Mouse (Mus musculus) hindlimb bud, embryonic 11.5 days (tissue): ENCODE data around the gene Ppp1r3d.

Experiments used
- DNase-seq: peaks from one replicate; pipeline ENCODE4 v3.0.0-alpha.2; 2012; ENCODE audit warnings: low read depth, low spot score; ENCODE audit errors: extremely low spot score

Ppp1r3d gene

GRCm38 (mm10) chr2:178414261-178415149, at the start of gene Ppp1r3d, which contains the start of gene Fam217b:
Gene Ppp1r3d (minus strand): TSS chr2:178414472.
Gene Fam217b (plus strand): TSS chr2:178414524.
- DNase-seq = no peak

GRCm38 (mm10) chr2:178460353-178460752, 46.1 kb upstream of the Ppp1r3d start:
- no peak for DNase-seq

- no peak for DNase-seq
These were observed 43.1 kb upstream of the Ppp1r3d start for GRCm38 (mm10) chr2:178457414-178457813.

GRCm38 (mm10) chr2:178454664-178455516, 40.6 kb upstream of the Ppp1r3d start:
- DNase-seq = peak; percentile 58

GRCm38 (mm10) chr2:178450961-178451360, 36.7 kb upstream of the Ppp1r3d start:
- DNase-seq = no peak

GRCm38 (mm10) chr2:178450236-178450635, 36.0 kb upstream of the Ppp1r3d start:
- DNase-seq = no peak

DNA sequence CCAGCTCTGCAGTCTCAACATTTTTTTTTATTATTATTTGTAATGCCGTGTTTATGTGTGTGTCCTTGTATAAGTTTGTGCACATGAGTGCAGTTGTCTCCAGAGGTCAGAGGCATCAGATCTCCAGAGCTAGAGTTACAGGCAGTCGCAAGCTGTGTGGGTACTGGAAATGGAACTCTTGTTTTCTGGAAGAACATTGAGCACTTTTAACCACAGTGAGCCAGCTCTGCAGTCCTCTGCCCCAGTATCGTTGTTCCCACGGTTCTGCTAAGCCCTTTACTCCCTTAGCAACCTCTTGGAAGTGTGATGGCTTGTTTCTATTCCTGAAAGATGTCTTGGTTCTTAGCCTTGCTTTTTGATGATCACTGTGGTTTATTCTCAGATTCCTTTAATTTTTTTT, 35.1 kb upstream of the Ppp1r3d start:
- DNase-seq = no peak

DNA sequence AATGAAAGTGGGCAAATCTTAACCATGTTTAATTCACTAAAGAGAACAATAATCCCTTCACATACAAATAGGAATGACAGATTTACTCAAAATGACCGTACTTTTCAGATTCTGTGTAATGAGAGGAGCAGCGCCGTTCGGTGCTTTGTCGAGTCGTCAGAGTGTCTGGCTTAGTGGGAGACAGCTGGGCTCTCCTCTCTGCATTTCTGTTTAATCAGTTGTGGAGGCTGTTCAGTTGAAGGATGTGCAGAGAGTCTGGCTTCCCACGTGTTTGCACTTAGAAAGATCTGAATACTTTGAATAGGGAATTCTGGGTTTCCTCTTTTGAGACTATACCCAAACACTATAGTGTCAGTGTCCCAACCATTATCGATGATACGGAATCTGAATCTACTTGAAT, 23.0 kb upstream of the Ppp1r3d start:
- DNase-seq = no peak

DNA sequence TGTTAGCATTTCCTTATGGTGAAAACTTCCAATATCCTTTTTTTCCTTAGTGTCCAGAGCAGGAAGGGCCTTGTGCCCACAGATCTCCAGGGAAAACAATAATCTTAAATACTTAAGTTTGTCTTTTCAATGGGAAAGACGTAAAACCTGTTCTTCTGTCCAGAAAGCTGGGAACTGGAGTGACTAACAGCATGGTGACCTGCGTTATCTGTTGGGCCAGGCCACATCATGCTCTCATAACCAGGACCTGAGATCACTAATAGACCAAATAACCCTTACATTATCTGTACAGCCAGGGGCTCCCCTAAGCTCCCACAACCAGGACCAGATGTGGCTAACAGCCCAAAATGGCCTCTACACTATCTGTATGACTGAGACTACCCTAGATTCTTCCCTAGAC, 19.6 kb upstream of the Ppp1r3d start:
- DNase-seq = no peak

DNA sequence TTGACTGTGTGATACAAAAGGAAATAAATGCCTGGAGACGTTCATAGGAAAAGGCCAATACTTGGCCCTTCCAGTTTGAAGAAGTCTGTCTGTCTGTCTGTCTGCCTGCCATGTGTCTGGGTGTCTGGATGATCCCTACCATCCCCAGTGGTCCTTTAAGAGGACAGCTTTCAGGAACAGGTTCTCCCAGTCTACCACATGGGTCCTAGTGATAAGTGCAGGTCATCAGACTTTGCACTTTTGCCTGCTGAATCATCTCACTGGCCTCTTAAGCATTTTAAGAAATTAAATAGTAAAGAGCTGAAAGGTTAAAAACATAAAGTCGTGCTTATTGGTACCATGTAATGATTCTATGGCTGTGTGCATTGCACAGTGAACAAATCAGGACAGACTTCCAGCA, 19.2 kb upstream of the Ppp1r3d start:
- no peak for DNase-seq

DNA sequence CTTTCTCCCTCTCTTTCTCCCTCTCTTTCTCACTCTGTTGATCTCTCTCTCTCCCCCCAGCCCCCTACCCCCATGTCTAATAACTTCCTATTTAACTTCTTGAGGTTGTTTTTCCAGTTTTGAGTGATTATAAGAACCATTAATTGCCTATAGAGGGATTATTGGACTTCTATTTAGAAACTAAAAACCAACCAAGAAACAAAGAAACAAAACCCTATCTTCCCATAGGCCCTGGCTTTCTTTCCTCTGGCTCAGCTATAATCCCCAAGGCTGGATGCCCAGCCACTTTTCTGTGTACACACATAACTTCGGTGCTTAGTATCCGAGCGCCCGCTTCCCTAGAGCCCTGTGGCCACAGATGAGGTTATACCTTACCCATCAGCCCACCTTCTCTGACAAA, 16.0 kb upstream of the Ppp1r3d start, which contains the start of gene Cdh26:
Cdh26 (plus strand) TSS at position 301 of the 400 bp plus-strand sequence.
- DNase-seq = no peak

GRCm38 (mm10) chr2:178429426-178429825, 15.2 kb upstream of the Ppp1r3d start:
- DNase-seq = no peak

GRCm38 (mm10) chr2:178428676-178429075, 14.4 kb upstream of the Ppp1r3d start:
- no peak for DNase-seq

DNA sequence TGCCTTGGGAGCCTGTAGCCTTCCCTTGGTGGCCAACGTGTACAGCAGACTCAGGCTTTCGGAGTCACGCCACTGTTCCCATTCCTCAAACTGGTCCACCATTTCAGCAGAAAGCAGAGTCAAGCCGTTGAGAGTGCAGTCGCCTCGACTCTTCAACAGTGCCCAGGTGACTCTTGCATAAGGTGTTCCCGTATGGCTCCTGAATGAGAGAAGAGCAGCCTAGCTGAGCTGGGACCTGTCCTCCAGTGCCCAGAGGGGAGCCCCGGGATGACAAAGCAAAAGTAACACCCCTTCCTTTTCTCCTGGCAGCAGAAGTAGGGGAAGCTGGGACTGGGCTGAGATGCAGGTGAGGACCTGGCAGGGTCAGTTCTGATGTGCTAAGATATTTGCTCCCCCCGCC, 13.9 kb upstream of the Ppp1r3d start:
- DNase-seq = no peak

DNA sequence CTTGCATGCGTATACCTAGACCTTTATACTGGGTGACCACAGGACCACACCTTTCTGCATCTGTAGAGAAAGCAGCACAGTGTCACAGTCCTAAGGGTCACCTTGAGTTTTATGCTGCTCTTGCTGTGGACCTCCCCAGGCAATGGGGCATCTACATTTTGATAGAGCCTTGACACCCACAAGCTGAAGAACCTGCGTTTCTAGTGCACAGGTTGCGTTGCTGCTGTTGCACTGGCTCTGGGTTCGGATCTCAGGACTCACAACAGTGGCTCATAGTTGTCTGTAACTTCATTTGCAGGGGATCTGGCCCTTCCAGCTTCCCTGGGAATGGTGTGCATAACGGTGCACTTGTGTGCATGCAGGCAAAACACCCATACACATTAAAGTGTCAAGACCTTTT, 12.9 kb upstream of the Ppp1r3d start:
- no peak for DNase-seq

DNA sequence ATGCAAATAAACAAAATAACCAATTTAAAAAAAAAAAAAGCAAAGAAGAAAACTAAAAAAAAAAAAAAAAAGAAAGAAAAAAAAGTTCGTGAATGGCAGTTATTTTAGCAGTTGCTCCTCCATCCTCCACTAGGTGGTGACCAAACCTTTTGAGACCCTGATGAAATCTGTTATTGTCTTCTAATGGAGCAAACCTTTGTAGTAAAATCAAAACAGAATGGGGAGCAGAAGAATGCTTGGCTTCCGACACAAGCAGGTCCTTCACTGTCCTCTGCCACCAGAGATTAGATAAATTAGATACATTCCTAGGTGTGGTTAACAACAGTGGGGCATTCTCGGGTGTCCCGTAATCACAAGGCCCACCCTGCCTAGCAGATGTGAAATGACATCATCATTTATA, 12.0 kb upstream of the Ppp1r3d start:
- DNase-seq = no peak

DNA sequence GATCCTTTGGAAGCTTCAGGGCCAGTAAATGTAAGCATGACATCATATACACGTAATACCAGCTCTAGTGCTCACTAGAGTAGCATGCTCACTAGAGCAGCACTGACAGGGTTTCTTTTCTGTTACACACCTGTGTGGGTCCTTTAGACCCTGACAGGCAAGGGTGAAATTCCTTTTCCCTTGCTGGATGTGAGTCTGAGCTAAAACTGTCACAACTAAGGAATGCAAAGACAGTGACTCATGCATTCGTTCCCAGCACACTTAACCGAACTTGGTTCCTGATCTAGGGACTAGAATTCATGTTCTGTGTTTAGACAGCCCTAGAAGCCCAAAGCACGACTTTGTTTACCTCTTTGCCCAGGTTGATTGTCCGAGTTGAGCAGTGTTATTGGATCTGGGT, 9.0 kb upstream of the Ppp1r3d start:
- DNase-seq = no peak

- no peak for DNase-seq
These were observed 7.9 kb upstream of the Ppp1r3d start for GRCm38 (mm10) chr2:178422186-178422585.

DNA sequence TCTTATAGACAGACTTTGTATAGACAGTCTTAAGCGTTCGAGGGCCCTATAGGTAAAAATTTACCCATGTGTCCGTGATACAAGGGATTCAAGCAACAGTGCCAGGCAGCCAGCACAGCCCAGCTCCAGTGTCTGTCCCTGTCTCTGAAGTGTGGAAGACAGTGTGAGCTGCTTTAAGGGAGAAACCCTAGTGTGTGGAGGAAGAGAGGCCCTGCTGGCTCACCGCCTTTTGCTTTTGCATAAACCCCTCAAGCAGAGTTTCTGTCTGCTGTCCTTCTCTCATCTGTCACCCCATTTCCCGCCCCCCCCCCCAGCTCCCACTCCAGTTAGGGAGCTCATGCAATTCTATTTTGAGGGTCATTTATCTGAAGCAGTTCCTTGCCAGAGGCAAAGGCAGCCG, 7.3 kb upstream of the Ppp1r3d start:
- no peak for DNase-seq

GRCm38 (mm10) chr2:178420576-178420975, 6.3 kb upstream of the Ppp1r3d start:
- DNase-seq = no peak

DNA sequence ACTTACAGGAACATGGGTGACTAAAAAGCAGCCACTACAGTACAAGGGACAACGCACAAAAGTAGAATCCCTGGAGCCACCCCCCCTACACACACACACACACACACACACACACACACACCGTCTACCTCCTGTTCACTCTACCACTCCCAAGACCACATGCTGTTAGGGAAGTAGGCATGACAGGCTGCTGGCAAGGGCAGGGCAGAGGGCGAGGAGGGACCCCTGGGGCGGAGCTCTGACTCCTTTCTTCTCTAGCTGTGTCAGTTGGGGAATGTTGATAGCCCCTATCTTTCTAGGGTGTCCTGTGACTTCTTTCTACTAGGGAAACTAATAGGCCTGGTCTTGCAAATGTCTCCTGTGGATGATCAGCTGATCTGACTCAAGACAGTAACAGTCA, 2.7 kb upstream of the Ppp1r3d start:
- DNase-seq = no peak

DNA sequence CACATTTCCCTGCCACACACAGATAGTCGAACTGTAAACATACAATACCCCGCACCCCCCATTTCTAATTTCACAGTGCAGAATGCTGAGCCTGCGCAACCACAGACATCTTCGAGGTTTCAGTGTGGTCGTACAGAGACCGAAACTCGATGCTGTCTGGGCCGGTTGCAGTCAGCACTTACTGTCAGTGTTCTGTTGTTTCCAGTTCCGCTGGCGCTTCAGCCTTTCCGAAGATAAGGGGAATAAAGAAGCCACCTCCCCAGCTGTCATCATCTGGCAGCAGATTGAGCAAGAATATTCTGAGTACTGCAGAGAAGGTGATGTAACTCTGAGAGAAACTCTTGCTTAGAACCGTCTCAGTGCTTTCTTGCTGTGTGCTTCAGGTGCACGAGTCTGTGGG, 2.2 kb upstream of the Ppp1r3d start:
- DNase-seq = no peak
